Comparison of ENCODE assay signal across 17 mouse cellular contexts in the genomic region with DNA sequence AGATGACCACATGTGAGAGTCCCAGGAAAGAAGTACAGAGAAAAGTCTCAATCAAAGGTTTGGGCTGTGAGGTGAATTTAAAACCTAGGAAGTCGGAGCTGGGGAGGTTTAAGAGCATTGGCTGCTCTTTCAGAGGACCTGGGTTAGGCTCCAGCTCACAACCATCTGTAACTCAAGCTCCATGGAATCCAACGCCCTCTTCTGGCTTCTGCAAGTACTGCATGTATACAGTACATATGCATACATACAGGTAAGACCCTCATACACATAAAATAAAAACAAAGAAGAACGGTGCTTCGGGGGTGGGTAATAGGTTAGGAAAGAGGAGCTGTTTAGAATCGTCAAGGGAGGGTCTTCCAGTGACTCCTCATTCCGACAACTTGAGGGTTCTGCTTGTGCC. TPM values are rescaled to one million over a fixed set of nuclear protein-coding genes. Genes with fewer than 3 reads are reported as not detected.
A peak's percentile ranks its signal among the peaks of the same experiment; 100 is the strongest.
DNase-seq lines count a peak whose midpoint lies in the region; ATAC-seq and TF ChIP-seq lines count a peak whose summit lies in the region.
"Had no signal": no experiment of that assay in that cellular context is flagged by ENCODE, and none has a peak within 500 bp of the region (broad histone marks: within the 10 kb centered on the region; RNA-seq: fewer than 3 reads in every experiment).

No protein-coding gene starts in this region.

- H3K27ac ChIP-seq in intestine, postnatal 0 days (ENCODE audit: low read depth, low read length), result no peak overlapping the region
- no peak overlapping the region for H3K27ac ChIP-seq in intestine, embryonic 16.5 days (ENCODE audit: low read length)
- H3K27ac ChIP-seq: embryonic facial prominence, embryonic 12.5 days; forebrain, embryonic 13.5 days; heart, embryonic 10.5 days; hindbrain, embryonic 10.5 days; lung, embryonic 15.5 days had no signal

- peak; percentile 48 for TF ChIP-seq CTCF in intestine, postnatal 0 days (IDR thresholded peaks at IDR 0.05; ENCODE audit: low read depth)

- no peaks in the 10 kb centered on the region for H3K4me1 ChIP-seq in intestine, postnatal 0 days (replicated peaks; ENCODE audit: control insufficient read depth, insufficient read depth, low read length)
- H3K4me1 ChIP-seq in intestine, embryonic 16.5 days (ENCODE audit: control insufficient read depth, insufficient read depth, low read length), result no peaks in the 10 kb centered on the region
- H3K4me1 ChIP-seq: heart, embryonic 10.5 days; lung, embryonic 15.5 days had no signal

- 83% methylated on average over 6 of the region's 6 CpGs for WGBS in intestine, postnatal 0 days
- 86% methylated on average over 6 of the region's 6 CpGs for WGBS in intestine, embryonic 16.5 days

- H3K9me3 ChIP-seq in intestine, postnatal 0 days (ENCODE audit: control insufficient read depth), result no peaks in the 10 kb centered on the region
- H3K9me3 ChIP-seq in intestine, embryonic 16.5 days (ENCODE audit: control insufficient read depth, low read length), result no peaks in the 10 kb centered on the region
- H3K9me3 ChIP-seq: embryonic facial prominence, embryonic 12.5 days; forebrain, embryonic 13.5 days; heart, embryonic 10.5 days; hindbrain, embryonic 10.5 days; lung, embryonic 15.5 days had no signal

- H3K4me2 ChIP-seq in intestine, postnatal 0 days (replicated peaks; ENCODE audit: low read depth), result no peak overlapping the region
- H3K4me2 ChIP-seq in intestine, embryonic 16.5 days (ENCODE audit: low read depth, low read length), result no peak overlapping the region
- H3K4me2 ChIP-seq: embryonic facial prominence, embryonic 12.5 days; forebrain, embryonic 13.5 days; lung, embryonic 15.5 days; midbrain, embryonic 11.5 days had no signal

- H3K9ac ChIP-seq in intestine, postnatal 0 days (ENCODE audit: low read depth, low read length), result no peak overlapping the region
- H3K9ac ChIP-seq in intestine, embryonic 16.5 days (ENCODE audit: low read depth, low read length), result no peak overlapping the region
- H3K9ac ChIP-seq: embryonic facial prominence, embryonic 12.5 days; forebrain, embryonic 13.5 days; lung, embryonic 15.5 days had no signal

- peak; percentile 25 for DNase-seq in 416B (ENCODE audit: low read depth)
- peak; percentile 75 for DNase-seq in ES-CJ7 (ENCODE audit: low read depth, low spot score)
- peak; percentile 46 for DNase-seq in induced T-regulatory cell, adult 2 months (ENCODE audit: low read depth)
- DNase-seq in yolk sac, embryonic 10.5 days (ENCODE audit: low spot score), result no peak
- no peak for DNase-seq in right cerebral cortex, postnatal 25 days
- DNase-seq: cerebellum, postnatal 10 days; kidney, adult 18-20 months; layer of hippocampus, adult 9-11 months; left cerebral cortex, postnatal 4 days had no signal

- H3K27me3 ChIP-seq in intestine, postnatal 0 days (replicated peaks; ENCODE audit: control insufficient read depth, insufficient read depth, low read length), result no peaks in the 10 kb centered on the region
- no peaks in the 10 kb centered on the region for H3K27me3 ChIP-seq in intestine, embryonic 16.5 days (replicated peaks; ENCODE audit: control insufficient read depth, insufficient read depth, low read length)
- H3K27me3 ChIP-seq: embryonic facial prominence, embryonic 12.5 days; forebrain, embryonic 13.5 days; lung, embryonic 15.5 days had no signal

- 0 out of 2 replicates have a peak, but pooled peaks have one; percentile 8 for ATAC-seq in intestine, postnatal 0 days
- no peak for ATAC-seq in intestine, embryonic 16.5 days
- ATAC-seq: forebrain, embryonic 13.5 days had no signal

- no peak overlapping the region for H3K4me3 ChIP-seq in intestine, postnatal 0 days (ENCODE audit: low read depth, low read length)
- H3K4me3 ChIP-seq in intestine, embryonic 16.5 days (ENCODE audit: low read length), result no peak overlapping the region
- H3K4me3 ChIP-seq: embryonic facial prominence, embryonic 12.5 days; forebrain, embryonic 13.5 days; heart, embryonic 10.5 days; hindbrain, embryonic 10.5 days; lung, embryonic 15.5 days had no signal

- H3K36me3 ChIP-seq in intestine, postnatal 0 days (ENCODE audit: control insufficient read depth, insufficient read depth), result peaks cover 66% of the 10 kb centered on the region
- peaks cover 23% of the 10 kb centered on the region for H3K36me3 ChIP-seq in intestine, embryonic 16.5 days (ENCODE audit: control insufficient read depth, insufficient read depth, low read length)

RNA-seq across cellular contexts. Expression of gene Marc1, which starts 6.7 kb away (rescaled TPM):
- 1.5 and 1.6 TPM in 2 replicates for polyA plus RNA-seq in intestine, postnatal 0 days (2015; fragmentation: Nextera tagmentation; extraction: Ambion mirVana)
- polyA plus RNA-seq in intestine, embryonic 16.5 days (2015; fragmentation: Nextera tagmentation; extraction: Ambion mirVana), result 1.1 and 1.5 TPM in 2 replicates
- polyA plus RNA-seq: embryonic facial prominence, embryonic 12.5 days; hindbrain, embryonic 10.5 days; midbrain, embryonic 11.5 days had no signal

RNA-seq across cellular contexts. Expression of gene Marc2, which starts 28.5 kb away (rescaled TPM):
- polyA plus RNA-seq in intestine, postnatal 0 days (2015; fragmentation: Nextera tagmentation; extraction: Ambion mirVana), result 555 and 620 TPM in 2 replicates
- 404 and 475 TPM in 2 replicates for polyA plus RNA-seq in intestine, embryonic 16.5 days (2015; fragmentation: Nextera tagmentation; extraction: Ambion mirVana)

Comparison
In these comparisons a context has a peak if more than half of its experiments do, and no peak if none do; other contexts are left out.
1. DNase-seq: peak in 416B (single experiment), ES-CJ7 (single experiment) and induced T-regulatory cell, adult 2 months (single experiment); none in yolk sac, embryonic 10.5 days (single experiment) and right cerebral cortex, postnatal 25 days (single experiment).